Comparison of ENCODE assay signal across 10 mouse cellular contexts in the genomic region with DNA sequence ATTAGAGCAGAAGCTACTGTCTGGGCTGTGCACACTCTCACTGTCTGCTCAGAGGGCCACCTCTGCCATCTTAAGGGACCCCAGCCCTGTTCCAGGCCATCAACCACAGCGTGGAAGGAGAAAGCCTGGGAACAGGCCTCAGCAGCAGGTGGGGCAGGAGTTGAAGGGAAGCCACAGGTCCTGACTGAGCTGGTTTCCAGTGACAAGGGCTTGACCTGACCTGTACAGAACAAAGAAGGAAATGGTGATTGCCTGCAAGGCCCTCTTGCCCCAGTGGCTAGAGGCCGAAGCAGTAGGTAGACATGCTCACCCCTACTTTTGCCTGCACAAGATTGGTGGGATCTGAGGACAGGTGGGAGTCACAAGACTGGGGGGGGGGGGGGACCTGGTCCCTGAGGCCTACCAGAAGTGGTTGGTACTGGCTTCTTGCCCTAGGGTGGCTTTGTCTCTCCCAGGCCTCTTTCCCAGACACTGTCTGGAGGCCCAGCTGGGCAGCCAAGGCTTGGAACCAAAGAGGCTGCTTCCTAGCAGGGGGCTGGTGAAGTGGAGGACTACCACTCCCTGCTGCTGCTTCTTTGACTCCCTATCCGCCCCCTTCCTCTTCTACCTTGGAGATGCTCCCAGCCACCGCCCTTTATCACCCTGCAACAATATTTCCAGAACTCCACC. TPM values are rescaled to one million over a fixed set of nuclear protein-coding genes. Genes with fewer than 3 reads are reported as not detected.
DNase-seq lines count a peak whose midpoint lies in the region; ATAC-seq and TF ChIP-seq lines count a peak whose summit lies in the region.
"Had no signal": no experiment of that assay in that cellular context is flagged by ENCODE, and none has a peak within 500 bp of the region (broad histone marks: within the 10 kb centered on the region; RNA-seq: fewer than 3 reads in every experiment).

No protein-coding gene starts in this region.

- TF ChIP-seq CTCF in ES-Bruce4 (IDR thresholded peaks at IDR 0.05; ENCODE audit: low read depth, low read length) = no peak

- TF ChIP-seq POLR2A in ES-Bruce4 (IDR thresholded peaks at IDR 0.05; ENCODE audit: insufficient read depth, low read length) = no peak

- 78% methylated on average over 4 of the region's 4 CpGs for WGBS in heart, embryonic 10.5 days
- 65% methylated on average over 4 of the region's 4 CpGs for WGBS in kidney, embryonic 14.5 days
- WGBS in kidney, embryonic 16.5 days = 56% methylated on average over 4 of the region's 4 CpGs

- peak overlapping the region; percentile 70 for H3K27ac ChIP-seq in heart, embryonic 10.5 days
- H3K27ac ChIP-seq in kidney, embryonic 14.5 days (ENCODE audit: low read depth, low read length) = 0 out of 2 replicates have a peak overlapping the region, but pooled peaks have one; percentile 51
- H3K27ac ChIP-seq in ES-Bruce4 (ENCODE audit: insufficient read depth, low read length) = peak overlapping the region; percentile 81
- H3K27ac ChIP-seq in kidney, embryonic 16.5 days (ENCODE audit: low read length) = peak overlapping the region; percentile 83

- H3K9me3 ChIP-seq in heart, embryonic 10.5 days = no peaks in the 10 kb centered on the region
- H3K9me3 ChIP-seq in kidney, embryonic 14.5 days (ENCODE audit: control insufficient read depth, low read length) = no peaks in the 10 kb centered on the region
- no peaks in the 10 kb centered on the region for H3K9me3 ChIP-seq in ES-Bruce4 (replicated peaks; ENCODE audit: control insufficient read depth, insufficient read depth, low read length, poor library complexity, severe bottlenecking)
- no peaks in the 10 kb centered on the region for H3K9me3 ChIP-seq in kidney, embryonic 16.5 days (ENCODE audit: low read length)
- H3K9me3 ChIP-seq: megakaryocyte, embryonic 14.5 days had no signal

- H3K4me2 ChIP-seq in kidney, embryonic 14.5 days (replicated peaks; ENCODE audit: low read depth, low read length) = no peak overlapping the region
- no peak overlapping the region for H3K4me2 ChIP-seq in kidney, embryonic 16.5 days (replicated peaks; ENCODE audit: low read depth, low read length)

- no peaks in the 10 kb centered on the region for H3K27me3 ChIP-seq in heart, embryonic 10.5 days (ENCODE audit: insufficient read depth, poor library complexity, severe bottlenecking)
- H3K27me3 ChIP-seq in kidney, embryonic 14.5 days (ENCODE audit: control insufficient read depth, insufficient read depth, low read length) = no peaks in the 10 kb centered on the region
- H3K27me3 ChIP-seq in ES-Bruce4 (ENCODE audit: control insufficient read depth, insufficient read depth, low read length, poor library complexity, severe bottlenecking) = no peaks in the 10 kb centered on the region
- H3K27me3 ChIP-seq in kidney, embryonic 16.5 days (ENCODE audit: insufficient read depth, low read length) = no peaks in the 10 kb centered on the region
- H3K27me3 ChIP-seq: megakaryocyte, embryonic 14.5 days had no signal

- ATAC-seq in kidney, embryonic 14.5 days (ENCODE audit: low FRiP score, low TSS enrichment) = no peak; the same call in 1 of the 2 replicates
- ATAC-seq in kidney, embryonic 16.5 days (ENCODE audit: low FRiP score, low TSS enrichment) = peak; percentile 28; the same call in 1 of the 2 replicates
- ATAC-seq: activated CD4-positive, CD25-positive, alpha-beta regulatory T cell, adult 4 months had no signal

- no peaks in the 10 kb centered on the region for H3K36me3 ChIP-seq in heart, embryonic 10.5 days
- no peaks in the 10 kb centered on the region for H3K36me3 ChIP-seq in kidney, embryonic 14.5 days (ENCODE audit: control insufficient read depth, insufficient read depth, low read length)
- H3K36me3 ChIP-seq in ES-Bruce4 (ENCODE audit: control insufficient read depth, insufficient read depth, low read length, poor library complexity, severe bottlenecking) = no peaks in the 10 kb centered on the region
- H3K36me3 ChIP-seq in kidney, embryonic 16.5 days (ENCODE audit: insufficient read depth, low read length) = no peaks in the 10 kb centered on the region

- peak; percentile 91 for TF ChIP-seq EP300 in ES-Bruce4 (IDR thresholded peaks at IDR 0.05; ENCODE audit: insufficient read depth, low read depth, low read length)

- peaks cover 23% of the 10 kb centered on the region for H3K4me1 ChIP-seq in heart, embryonic 10.5 days
- peaks cover 13% of the 10 kb centered on the region for H3K4me1 ChIP-seq in kidney, embryonic 14.5 days (ENCODE audit: control insufficient read depth, insufficient read depth, low read length)
- H3K4me1 ChIP-seq in ES-Bruce4 (ENCODE audit: control insufficient read depth, insufficient read depth, low read length) = peaks cover 19% of the 10 kb centered on the region
- H3K4me1 ChIP-seq in kidney, embryonic 16.5 days (ENCODE audit: insufficient read depth, low read length) = peaks cover 24% of the 10 kb centered on the region

- DNase-seq in heart, embryonic 10.5 days (ENCODE audit: low spot score) = no peak
- no peak for DNase-seq in heart, postnatal 10 days
- DNase-seq in kidney, postnatal 10 days = no peak
- no peak for DNase-seq in ovary, postnatal 10 days (ENCODE audit: low spot score)
- DNase-seq in layer of hippocampus, adult 18-20 months (ENCODE audit: low spot score in 2 of 2) = no peak

- intact Hi-C loops in heart, postnatal 10 days (cut with DNase I) = no loop called here

- no peak overlapping the region for H3K4me3 ChIP-seq in heart, embryonic 10.5 days
- H3K4me3 ChIP-seq in kidney, embryonic 14.5 days (ENCODE audit: low read length) = no peak overlapping the region
- no peak overlapping the region for H3K4me3 ChIP-seq in ES-Bruce4 (ENCODE audit: low read depth, low read length)
- no peak overlapping the region for H3K4me3 ChIP-seq in kidney, embryonic 16.5 days (ENCODE audit: low read length)
- H3K4me3 ChIP-seq: megakaryocyte, embryonic 14.5 days had no signal

- no peak overlapping the region; the same call in 1 of the 2 replicates for H3K9ac ChIP-seq in kidney, embryonic 14.5 days (ENCODE audit: low read depth, low read length)
- H3K9ac ChIP-seq in ES-Bruce4 (ENCODE audit: low read depth, poor library complexity, severe bottlenecking) = no peak overlapping the region
- H3K9ac ChIP-seq in kidney, embryonic 16.5 days (replicated peaks; ENCODE audit: low read length) = no peak overlapping the region

RNA-seq across cellular contexts. Expression of gene Irf2bpl, which starts 12.8 kb away (rescaled TPM):
- polyA plus RNA-seq in heart, embryonic 10.5 days (2016; fragmentation: Nextera tagmentation; extraction: Ambion mirVana) = 28.7 and 35.3 TPM in 2 replicates
- 10 to 100 TPM; 60.3 to 67.5 TPM for total RNA-seq in heart, postnatal 10 days (2021)
- polyA plus RNA-seq in kidney, embryonic 14.5 days (2014; fragmentation: Nextera tagmentation; extraction: Ambion mirVana) = 25.8 and 34.8 TPM in 2 replicates
- polyA plus RNA-seq in ES-Bruce4 (2011; ENCODE audit: insufficient read depth, insufficient read length, low read depth, missing spikeins) = 37.9 and 40.3 TPM in 2 replicates
- 30.3 and 30.4 TPM in 2 replicates for polyA plus RNA-seq in kidney, embryonic 16.5 days (2015; fragmentation: Nextera tagmentation; extraction: Ambion mirVana)
- 10 to 100 TPM; 76.4 to 76.9 TPM for total RNA-seq in layer of hippocampus, adult 18-20 months (2021)
